Mouse (Mus musculus) limb, embryonic 12.5 days (tissue): ENCODE measurements around the gene Borcs7. TPM values are rescaled to one million over a fixed set of nuclear protein-coding genes. Genes with fewer than 3 reads are reported as not detected.
"Not testable (repeated sequence)": the region's sequence is repeated elsewhere in the genome, so short reads cannot be mapped to it uniquely, and the experiment has no call there.

Experiments used
- ATAC-seq: fragments of 200-750 bp; cut with Nextera tagmentation; 2 replicates; pipeline ENCODE4 v1.8.0; 2017; ENCODE audit warnings: low read depth, moderate TSS enrichment; ENCODE audit not compliant: insufficient number of reproducible peaks, insufficient read depth, low FRiP score, low TSS enrichment
- H3K27ac ChIP-seq: fragments of 300-500 bp; sonication (generic); 2 replicates; pipeline ENCODE4 v1.5.1; 2016; ENCODE audit warnings: mild to moderate bottlenecking, moderate library complexity
- H3K27me3 ChIP-seq: fragments of 300-500 bp; sonication (generic); 2 replicates; pipeline ENCODE4 v1.6.1; 2016; ENCODE audit warnings: mild to moderate bottlenecking, moderate library complexity
- H3K36me3 ChIP-seq: fragments of 300-500 bp; sonication (generic); 2 replicates; pipeline ENCODE4 v1.6.1; 2016; ENCODE audit warnings: mild to moderate bottlenecking, moderate library complexity
- H3K4me1 ChIP-seq: fragments of 300-500 bp; sonication (generic); replicated peaks from 2 replicates; pipeline ENCODE4 v1.6.1; 2016
- H3K4me2 ChIP-seq: fragments of 300-500 bp; sonication (generic); 2 replicates; pipeline ENCODE4 v1.6.1; 2016; ENCODE audit warnings: mild to moderate bottlenecking, moderate library complexity
- H3K4me3 ChIP-seq: fragments of 300-500 bp; sonication (generic); replicated peaks from 2 replicates; pipeline ENCODE4 v1.5.1; 2016; ENCODE audit warnings: mild to moderate bottlenecking
- H3K9ac ChIP-seq: fragments of 300-500 bp; sonication (generic); replicated peaks from 2 replicates; pipeline ENCODE4 v1.6.1; 2016; ENCODE audit warnings: mild to moderate bottlenecking, moderate library complexity
- H3K9me3 ChIP-seq: fragments of 300-500 bp; sonication (generic); 2 replicates; pipeline ENCODE4 v1.6.1; 2016; ENCODE audit warnings: mild to moderate bottlenecking, moderate library complexity
- WGBS: fragments of 180-500 bp; shearing (Covaris S2); methylation state at CpG from one replicate; pipeline ENCODE4 v1.1.7; 2016; 5-methylcytosine and 5-hydroxymethylcytosine counted together
- polyA plus RNA-seq: library from polyadenylated mRNA; unstranded; fragments of >200 nt; fragmentation: Nextera tagmentation; extraction: Ambion mirVana; gene quantifications from 2 replicates; pipeline ENCODE4 v1.2.1, GENCODE M21; 2016

Gene Borcs7
- polyA plus RNA-seq, 1 experiment from 2014 or later = 15.8 TPM

DNA sequence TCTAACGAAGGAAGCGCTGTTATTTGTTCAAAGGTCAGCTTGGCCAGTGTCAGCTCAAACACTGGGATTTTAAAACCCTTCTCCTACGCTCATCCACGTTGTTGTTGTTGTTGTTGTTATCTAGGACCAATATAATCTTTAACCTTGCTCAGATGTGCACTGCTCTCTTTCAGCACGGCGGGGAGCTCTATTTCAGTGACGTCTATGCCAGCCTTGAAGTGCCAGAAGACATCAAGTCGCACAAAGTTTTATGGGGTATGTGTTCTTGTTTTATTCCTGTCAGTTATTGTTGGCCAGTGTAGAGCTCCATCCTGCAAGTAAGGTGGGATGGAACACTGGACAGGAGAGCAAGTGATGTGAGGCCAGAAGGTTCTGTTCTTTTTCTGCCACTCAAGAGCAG is 25.3 kb downstream of the Borcs7 start:
- 88% methylated on average over 8 of the region's 8 CpGs for WGBS
- no peak overlapping the region for H3K4me3 ChIP-seq
- no peaks in the 10 kb centered on the region for H3K4me1 ChIP-seq

DNA sequence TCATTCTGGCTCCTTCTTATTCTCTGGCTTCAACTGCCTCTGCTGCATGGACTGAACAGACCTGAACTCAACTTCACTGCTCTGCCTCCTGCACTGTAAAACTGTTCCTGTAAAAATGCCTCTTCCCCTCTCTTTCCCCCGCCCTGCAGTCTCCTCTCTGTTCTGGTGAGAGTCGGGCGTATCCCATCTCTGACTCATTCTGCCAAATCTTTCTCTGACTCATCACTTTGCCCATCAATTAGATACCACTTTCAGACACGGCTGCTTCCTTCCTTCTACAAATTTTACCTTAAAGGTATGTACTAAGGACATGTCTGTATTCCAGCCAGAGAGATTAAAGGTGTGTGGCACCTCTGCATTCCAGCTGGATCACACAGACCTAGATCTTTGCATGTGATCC is 28.4 kb downstream of the Borcs7 start:
- Histone ChIP-seq H3K4me3 (no peak overlapping the region), H3K27ac (no peak overlapping the region), H3K4me2 (no peak overlapping the region), H3K36me3 (peaks cover 55% of the 10 kb centered on the region), H3K9ac (no peak overlapping the region), H3K27me3 (no peaks in the 10 kb centered on the region), H3K9me3 (peaks cover 6% of the 10 kb centered on the region; the same call in 1 of the 2 replicates), H3K4me1 (no peaks in the 10 kb centered on the region)
- 79% methylated on average over 4 of the region's 4 CpGs for WGBS
- no peak for ATAC-seq

More for the DNA sequence above, 25.3 kb downstream of the Borcs7 start:
- peaks cover 44% of the 10 kb centered on the region for H3K36me3 ChIP-seq
- H3K9ac ChIP-seq = no peak overlapping the region
- H3K27me3 ChIP-seq = no peaks in the 10 kb centered on the region
- ATAC-seq = no peak
- H3K9me3 ChIP-seq = peaks cover 6% of the 10 kb centered on the region; the same call in 1 of the 2 replicates
- H3K4me2 ChIP-seq = no peak overlapping the region
- H3K27ac ChIP-seq = no peak overlapping the region

DNA sequence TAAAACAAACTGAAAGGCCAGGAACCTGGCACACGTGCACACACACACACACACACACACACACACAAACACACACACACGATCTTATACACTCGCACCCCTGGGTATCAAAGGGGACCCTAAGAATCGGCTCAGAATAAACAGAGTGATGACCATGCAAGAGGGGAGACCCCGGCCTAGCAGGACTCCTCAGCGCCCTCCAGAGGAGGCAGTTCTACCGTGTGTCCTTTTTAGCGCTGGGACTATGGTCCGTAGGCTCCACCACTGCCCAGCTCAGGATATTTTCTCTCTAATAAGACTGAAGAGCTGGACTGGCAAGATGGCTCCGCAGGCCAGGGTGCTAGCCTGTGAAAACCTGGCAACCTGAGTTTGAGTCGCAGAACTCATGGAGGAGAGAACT is 34.7 kb downstream of the Borcs7 start:
- ATAC-seq = no peak
- H3K4me2 ChIP-seq = no peak overlapping the region
- no peak overlapping the region for H3K4me3 ChIP-seq
- WGBS = 65% methylated on average over 11 of the region's 11 CpGs
- H3K9me3 ChIP-seq = no peaks in the 10 kb centered on the region
- no peaks in the 10 kb centered on the region for H3K27me3 ChIP-seq
- H3K27ac ChIP-seq = no peak overlapping the region
- H3K4me1 ChIP-seq = no peaks in the 10 kb centered on the region
- no peak overlapping the region for H3K9ac ChIP-seq
- H3K36me3 ChIP-seq = peaks cover 53% of the 10 kb centered on the region

DNA sequence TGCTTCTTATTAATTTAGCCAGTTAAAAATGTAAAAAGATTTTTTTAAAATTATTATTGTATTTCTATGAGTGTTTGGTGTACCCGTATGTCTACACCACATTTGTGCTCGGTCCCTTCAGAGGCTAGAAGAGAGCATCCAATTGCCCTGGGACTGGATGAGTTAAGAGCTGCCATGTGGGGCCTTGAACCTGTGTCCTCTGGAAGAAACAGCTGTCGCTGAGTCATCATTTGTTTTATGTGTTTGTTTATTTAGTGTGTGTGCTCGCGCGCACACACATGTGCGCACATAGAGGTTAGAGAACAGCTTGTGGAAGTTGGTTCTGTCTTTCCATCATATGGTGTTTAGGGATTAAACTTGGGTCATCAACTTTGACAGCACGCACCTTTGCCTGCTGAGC is 36.4 kb downstream of the Borcs7 start:
- no peaks in the 10 kb centered on the region for H3K9me3 ChIP-seq
- no peak overlapping the region for H3K4me3 ChIP-seq
- no peak for ATAC-seq
- no peaks in the 10 kb centered on the region for H3K27me3 ChIP-seq
- WGBS = 98% methylated on average over 8 of the region's 8 CpGs
- no peak overlapping the region for H3K27ac ChIP-seq
- no peak overlapping the region for H3K9ac ChIP-seq
- no peak overlapping the region for H3K4me2 ChIP-seq
- H3K4me1 ChIP-seq = no peaks in the 10 kb centered on the region
- peaks cover 41% of the 10 kb centered on the region for H3K36me3 ChIP-seq

DNA sequence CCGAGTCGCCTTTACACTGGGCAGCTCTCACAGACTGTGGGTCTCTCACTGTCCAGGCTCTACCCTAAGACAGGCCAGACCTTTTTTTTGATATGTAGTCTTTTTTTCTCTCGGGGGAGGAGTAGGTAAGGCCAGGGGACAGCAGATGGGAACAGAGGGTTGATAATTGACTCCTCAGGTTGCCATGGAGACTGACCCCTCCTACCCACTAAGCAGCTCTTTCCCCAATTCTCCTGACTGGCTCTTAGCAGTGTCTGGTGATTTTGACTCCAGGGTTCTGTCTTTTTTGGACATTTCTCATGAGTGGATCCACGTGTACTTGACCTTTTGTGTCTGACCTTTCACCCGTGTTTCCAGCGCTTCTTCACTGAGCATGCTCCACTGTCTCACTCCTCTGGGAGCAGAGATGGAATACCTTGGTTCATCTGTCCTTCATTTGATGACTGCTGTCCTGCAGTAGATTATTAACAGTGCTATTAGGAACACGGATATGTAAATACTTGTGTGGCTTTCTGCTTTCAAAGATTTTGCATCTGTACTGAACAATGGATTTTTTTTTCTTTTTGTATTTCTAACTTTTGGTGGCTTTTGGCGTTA is 37.5 kb downstream of the Borcs7 start:
- no peak for ATAC-seq
- no peak overlapping the region for H3K9ac ChIP-seq
- no peaks in the 10 kb centered on the region for H3K4me1 ChIP-seq
- no peak overlapping the region for H3K4me2 ChIP-seq
- no peaks in the 10 kb centered on the region for H3K27me3 ChIP-seq
- H3K9me3 ChIP-seq = no peaks in the 10 kb centered on the region
- H3K27ac ChIP-seq = no peak overlapping the region
- H3K36me3 ChIP-seq = peaks cover 35% of the 10 kb centered on the region
- H3K4me3 ChIP-seq = no peak overlapping the region
- 52% methylated on average over 8 of the region's 8 CpGs for WGBS

DNA sequence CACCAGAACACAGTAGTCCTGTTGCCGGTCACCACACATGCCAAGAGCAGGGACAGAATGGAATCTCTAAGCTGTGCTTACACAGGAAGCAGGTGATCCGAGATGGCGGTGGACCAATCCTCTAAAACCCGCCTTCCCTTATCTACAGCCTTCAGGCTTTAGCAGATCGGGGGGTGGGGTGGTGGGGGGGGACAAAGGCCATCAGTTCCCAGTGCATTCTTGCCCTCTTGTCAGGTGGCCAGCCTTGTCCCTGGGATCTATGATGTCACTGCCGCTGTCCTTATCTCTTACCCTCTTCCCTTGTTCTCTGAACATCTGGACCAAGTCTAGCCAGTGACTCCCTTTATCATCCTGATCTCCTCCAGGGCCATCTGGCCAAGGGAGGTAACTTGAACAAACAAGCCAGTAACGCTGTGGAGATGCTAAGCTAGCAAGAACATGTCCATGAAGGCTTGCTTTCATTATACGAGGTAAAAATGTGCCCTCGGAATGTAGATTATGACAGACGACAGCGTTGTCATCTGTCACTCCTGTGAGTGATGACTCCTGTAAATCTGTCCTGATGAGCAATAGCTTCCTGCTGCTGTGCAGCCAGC is 38.3 kb downstream of the Borcs7 start:
- H3K4me3 ChIP-seq = no peak overlapping the region
- no peak overlapping the region for H3K9ac ChIP-seq
- peaks cover 35% of the 10 kb centered on the region for H3K36me3 ChIP-seq
- WGBS = 56% methylated on average over 11 of the region's 11 CpGs
- no peaks in the 10 kb centered on the region for H3K4me1 ChIP-seq
- no peak for ATAC-seq
- no peak overlapping the region for H3K27ac ChIP-seq
- no peaks in the 10 kb centered on the region for H3K27me3 ChIP-seq
- H3K9me3 ChIP-seq = no peaks in the 10 kb centered on the region
- no peak overlapping the region for H3K4me2 ChIP-seq

DNA sequence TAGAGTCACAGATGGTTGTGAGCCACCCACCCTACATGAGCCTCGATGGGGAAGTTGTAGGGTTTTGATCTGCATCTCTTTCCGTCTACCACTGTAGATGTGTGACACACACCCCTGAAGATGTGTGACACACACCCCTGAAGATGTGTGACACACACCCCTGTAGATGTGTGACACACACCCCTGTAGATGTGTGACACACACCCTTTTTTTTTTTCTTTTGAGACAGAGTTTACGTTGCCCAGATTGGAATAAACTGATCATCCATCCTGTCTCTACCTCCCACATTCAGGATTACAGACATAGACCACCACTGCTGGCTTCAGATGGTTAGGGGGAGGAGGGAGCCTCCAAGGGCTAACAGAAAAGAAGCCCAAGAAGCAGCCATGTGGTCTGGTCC is 39.2 kb downstream of the Borcs7 start:
- Histone ChIP-seq H3K36me3 (peaks cover 37% of the 10 kb centered on the region), H3K4me2 (no peak overlapping the region), H3K27me3 (no peaks in the 10 kb centered on the region), H3K9me3 (no peaks in the 10 kb centered on the region), H3K9ac (no peak overlapping the region), H3K4me3 (no peak overlapping the region), H3K27ac (no peak overlapping the region), H3K4me1 (no peaks in the 10 kb centered on the region)
- 76% methylated on average over 3 of the region's 3 CpGs for WGBS
- ATAC-seq = no peak

DNA sequence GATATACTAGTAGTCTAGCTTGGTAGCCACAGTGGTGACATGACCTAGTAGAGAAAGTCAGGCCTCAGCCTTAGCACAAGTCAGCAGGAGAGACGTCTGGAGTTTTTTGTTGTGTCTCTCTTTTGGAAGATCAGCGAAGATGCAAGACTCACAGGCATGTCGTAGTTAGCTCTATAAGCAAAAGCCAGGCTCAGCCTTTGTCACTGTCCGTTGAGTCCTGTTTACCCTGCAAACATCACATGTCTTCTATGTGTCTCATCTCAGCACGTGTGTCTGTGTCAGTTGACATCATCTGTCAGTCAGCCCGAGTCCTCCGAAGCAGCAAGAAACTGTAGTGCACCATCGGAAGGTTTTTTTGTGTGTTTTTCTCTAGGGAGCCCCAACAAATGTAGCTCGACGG is 41.6 kb downstream of the Borcs7 start:
- Histone ChIP-seq H3K4me1 (no peaks in the 10 kb centered on the region), H3K9ac (no peak overlapping the region), H3K27ac (no peak overlapping the region), H3K36me3 (peaks cover 18% of the 10 kb centered on the region), H3K27me3 (no peaks in the 10 kb centered on the region), H3K4me2 (no peak overlapping the region), H3K9me3 (no peaks in the 10 kb centered on the region), H3K4me3 (no peak overlapping the region)
- WGBS = 93% methylated on average over 10 of the region's 10 CpGs
- no peak for ATAC-seq

DNA sequence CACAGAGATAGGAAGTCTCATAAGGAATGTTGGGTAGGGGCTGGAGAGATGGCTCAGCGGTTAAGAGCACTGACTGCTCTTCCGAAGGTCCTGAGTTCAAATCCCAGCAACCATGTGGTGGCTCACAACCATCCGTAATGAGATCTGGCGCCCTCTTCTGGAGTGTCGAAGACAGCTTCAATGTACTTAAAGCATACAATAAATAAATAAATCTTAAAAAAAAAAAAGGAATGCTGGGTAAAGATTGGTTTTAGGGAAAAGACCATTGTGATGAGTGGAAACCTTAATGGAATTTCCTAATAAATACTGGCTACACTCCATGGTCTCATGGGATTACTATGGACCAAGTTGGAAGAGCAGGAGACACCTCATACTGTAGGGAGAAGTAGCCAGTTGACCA is 43.0 kb downstream of the Borcs7 start:
- ATAC-seq, H3K4me2 ChIP-seq, H3K4me1 ChIP-seq, H3K27me3 ChIP-seq, H3K9ac ChIP-seq, H3K27ac ChIP-seq, H3K4me3 ChIP-seq, H3K9me3 ChIP-seq: not testable (repeated sequence)
- peaks cover 18% of the 10 kb centered on the region; the same call in 1 of the 2 replicates for H3K36me3 ChIP-seq
- 93% methylated on average over 5 of the region's 5 CpGs for WGBS

DNA sequence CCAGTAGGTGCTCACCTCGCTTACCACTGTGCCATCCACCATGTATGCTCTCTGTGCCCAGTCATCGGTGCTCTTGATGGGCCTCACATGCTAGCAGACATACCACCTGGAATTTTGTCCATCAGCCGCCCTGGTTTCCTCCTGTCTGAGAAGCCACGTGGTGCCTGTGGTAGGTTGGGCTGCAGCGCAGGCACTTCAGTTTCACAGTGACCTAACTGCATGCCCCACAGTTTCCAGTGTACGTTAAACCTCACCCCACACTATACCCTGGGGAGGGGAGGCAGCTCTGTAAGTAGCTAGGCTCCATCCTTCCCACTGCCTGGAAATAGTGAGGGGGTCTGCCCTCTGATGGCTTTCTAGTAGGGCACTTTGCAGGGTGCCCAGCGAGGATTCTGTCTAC is 43.9 kb downstream of the Borcs7 start:
- Histone ChIP-seq H3K9me3 (no peaks in the 10 kb centered on the region), H3K27ac (no peak overlapping the region), H3K4me1 (no peaks in the 10 kb centered on the region), H3K27me3 (no peaks in the 10 kb centered on the region), H3K4me2 (no peak overlapping the region), H3K9ac (no peak overlapping the region), H3K36me3 (peaks cover 20% of the 10 kb centered on the region; the same call in 1 of the 2 replicates), H3K4me3 (no peak overlapping the region)
- ATAC-seq = no peak
- 88% methylated on average over 7 of the region's 7 CpGs for WGBS

DNA sequence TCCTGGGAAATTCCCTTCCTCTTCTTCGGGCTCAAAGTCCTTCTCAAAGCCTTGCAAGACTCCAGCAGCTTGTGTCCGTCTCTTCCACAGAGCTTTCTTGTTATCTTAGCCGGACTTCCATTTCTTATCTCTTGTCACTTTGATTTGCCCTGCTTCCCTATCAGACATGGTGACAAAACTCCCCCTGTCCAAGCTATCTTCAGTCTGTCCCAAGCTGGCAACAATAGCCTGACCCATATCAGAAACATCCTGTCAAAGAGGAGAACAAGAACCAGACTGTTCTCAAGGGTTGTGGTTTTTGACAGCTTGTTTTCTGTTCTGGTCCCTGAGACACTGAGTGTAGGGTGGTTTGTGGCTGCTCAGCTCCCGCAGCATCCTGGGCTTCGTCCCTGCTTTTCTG is 45.5 kb downstream of the Borcs7 start:
- Histone ChIP-seq H3K4me1 (no peaks in the 10 kb centered on the region), H3K4me2 (no peak overlapping the region), H3K4me3 (no peak overlapping the region), H3K27ac (no peak overlapping the region), H3K36me3 (peaks cover 22% of the 10 kb centered on the region; the same call in 1 of the 2 replicates), H3K27me3 (no peaks in the 10 kb centered on the region), H3K9me3 (no peaks in the 10 kb centered on the region), H3K9ac (no peak overlapping the region)
- ATAC-seq = no peak
- WGBS = 75% methylated on average over 5 of the region's 5 CpGs

DNA sequence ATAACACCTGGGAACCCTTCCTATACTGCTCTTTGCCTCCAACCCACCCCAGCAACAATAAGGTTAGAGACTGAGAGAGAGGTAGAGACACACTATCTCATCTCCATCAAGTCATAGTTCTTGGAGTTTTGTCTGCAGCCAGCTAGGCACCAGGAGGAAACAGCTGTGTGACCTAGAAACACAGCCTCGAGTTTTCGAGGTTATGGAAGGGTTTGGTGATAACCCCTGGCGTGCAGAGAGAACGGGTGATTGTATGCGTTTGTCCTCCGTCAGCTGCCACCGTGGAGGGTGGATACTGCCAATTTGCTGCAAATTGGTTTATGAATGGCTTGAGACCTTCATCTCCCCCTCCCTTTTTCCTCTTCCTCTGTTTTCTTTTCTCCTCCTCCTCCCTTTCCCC is 47.4 kb downstream of the Borcs7 start:
- WGBS = 81% methylated on average over 7 of the region's 7 CpGs
- H3K4me2 ChIP-seq = no peak overlapping the region
- no peaks in the 10 kb centered on the region for H3K27me3 ChIP-seq
- no peak overlapping the region for H3K9ac ChIP-seq
- H3K9me3 ChIP-seq = no peaks in the 10 kb centered on the region
- no peaks in the 10 kb centered on the region for H3K4me1 ChIP-seq
- no peak overlapping the region for H3K27ac ChIP-seq
- no peak overlapping the region for H3K4me3 ChIP-seq
- ATAC-seq = no peak
- H3K36me3 ChIP-seq = peaks cover 16% of the 10 kb centered on the region; the same call in 1 of the 2 replicates
